Mouse (Mus musculus) midbrain, embryonic 13.5 days (tissue): ENCODE measurements around the gene Hspbp1. TPM values are rescaled to one million over a fixed set of nuclear protein-coding genes. Genes with fewer than 3 reads are reported as not detected.

ENCODE experiments used
- ATAC-seq: fragments of 200-750 bp; cut with Nextera tagmentation; 2 replicates; pipeline ENCODE4 v1.8.0; 2017; ENCODE audit warnings: mild to moderate bottlenecking, moderate TSS enrichment, moderate library complexity
- H3K27ac ChIP-seq: fragments of 300-500 bp; sonication (generic); 2 replicates; pipeline ENCODE4 v1.5.1; 2015; ENCODE audit warnings: inconsistent platforms, mild to moderate bottlenecking, moderate library complexity
- H3K27me3 ChIP-seq: fragments of 300-500 bp; sonication (generic); 2 replicates; pipeline ENCODE4 v1.6.1; 2015; ENCODE audit warnings: mild to moderate bottlenecking, inconsistent platforms
- H3K36me3 ChIP-seq: fragments of 300-500 bp; sonication (generic); 2 replicates; pipeline ENCODE4 v1.6.1; 2015; ENCODE audit warnings: mild to moderate bottlenecking, inconsistent platforms
- H3K4me1 ChIP-seq: fragments of 300-500 bp; sonication (generic); replicated peaks from 2 replicates; pipeline ENCODE4 v1.6.1; 2015; ENCODE audit warnings: inconsistent platforms
- H3K4me2 ChIP-seq: fragments of 300-500 bp; sonication (generic); replicated peaks from 2 replicates; pipeline ENCODE4 v1.6.1; 2015; ENCODE audit warnings: moderate library complexity, mild to moderate bottlenecking, inconsistent platforms
- H3K4me3 ChIP-seq: fragments of 300-500 bp; sonication (generic); replicated peaks from 2 replicates; pipeline ENCODE4 v1.5.1; 2015; ENCODE audit warnings: mild to moderate bottlenecking, inconsistent platforms
- H3K9ac ChIP-seq: fragments of 300-500 bp; sonication (generic); replicated peaks from 2 replicates; pipeline ENCODE4 v1.6.1; 2015; ENCODE audit warnings: mild to moderate bottlenecking, inconsistent platforms
- H3K9me3 ChIP-seq: fragments of 300-500 bp; sonication (generic); 2 replicates; pipeline ENCODE4 v1.6.1; 2016; ENCODE audit warnings: mild to moderate bottlenecking, inconsistent platforms
- WGBS: fragments of 180-500 bp; shearing (Covaris S2); methylation state at CpG from one replicate; pipeline ENCODE4 v1.1.7; 2015; 5-methylcytosine and 5-hydroxymethylcytosine counted together
- polyA plus RNA-seq: library from polyadenylated mRNA; unstranded; fragments of >200 nt; fragmentation: Nextera tagmentation; extraction: Ambion mirVana; gene quantifications from 2 replicates; pipeline ENCODE4 v1.2.1, GENCODE M21; 2015

Hspbp1 gene
- 122 and 123 TPM in 2 replicates for polyA plus RNA-seq

- WGBS = under 1% methylated on average over 32 of the region's 32 CpGs
- Histone ChIP-seq H3K9me3 (no peaks in the 10 kb centered on the region), H3K9ac (peak within 1 kb of the TSS; percentile 68), H3K27me3 (no peaks in the 10 kb centered on the region), H3K4me2 (peak within 1 kb of the TSS; percentile 95), H3K36me3 (peaks cover 25% of the 10 kb centered on the region), H3K4me3 (peak within 1 kb of the TSS; percentile 80), H3K27ac (peak within 1 kb of the TSS; percentile 70; the same call in 1 of the 2 replicates), H3K4me1 (peaks cover 15% of the 10 kb centered on the region)
- ATAC-seq = peak; percentile 99
Observed at GRCm38 (mm10) chr7:4684632-4685417, at the start of gene Hspbp1. TSS of gene Hspbp1 (minus strand) at chr7:4685068.

DNA sequence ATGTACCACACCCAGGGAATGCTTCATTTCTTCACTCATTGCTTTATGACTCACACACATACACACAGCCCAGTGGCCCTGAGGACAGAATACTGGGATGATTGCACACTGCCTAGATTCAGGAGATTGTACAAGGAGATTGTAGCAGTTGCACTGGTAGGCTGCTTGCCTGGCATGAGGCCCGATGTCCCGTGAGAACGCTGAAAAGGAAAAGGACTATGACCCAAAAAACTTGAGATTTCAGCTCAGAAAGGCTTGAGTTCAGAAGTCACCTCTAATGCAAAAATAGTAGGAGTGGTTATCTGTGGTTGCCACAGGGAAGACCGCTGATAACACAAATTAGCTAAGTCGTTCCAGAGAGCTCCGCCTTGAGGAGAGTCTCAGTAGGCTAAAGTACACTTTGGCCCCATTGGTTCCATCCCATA, 48.1 kb upstream of the Hspbp1 start:
- Histone ChIP-seq H3K9me3 (0 out of 2 replicates have a peak, but pooled peaks cover 2% of the 10 kb centered on the region), H3K4me3 (no peak overlapping the region), H3K4me2 (no peak overlapping the region), H3K4me1 (no peaks in the 10 kb centered on the region), H3K27me3 (no peaks in the 10 kb centered on the region), H3K27ac (no peak overlapping the region), H3K36me3 (no peaks in the 10 kb centered on the region), H3K9ac (no peak overlapping the region)
- 80% methylated on average over 6 of the region's 6 CpGs for WGBS
- ATAC-seq = no peak

DNA sequence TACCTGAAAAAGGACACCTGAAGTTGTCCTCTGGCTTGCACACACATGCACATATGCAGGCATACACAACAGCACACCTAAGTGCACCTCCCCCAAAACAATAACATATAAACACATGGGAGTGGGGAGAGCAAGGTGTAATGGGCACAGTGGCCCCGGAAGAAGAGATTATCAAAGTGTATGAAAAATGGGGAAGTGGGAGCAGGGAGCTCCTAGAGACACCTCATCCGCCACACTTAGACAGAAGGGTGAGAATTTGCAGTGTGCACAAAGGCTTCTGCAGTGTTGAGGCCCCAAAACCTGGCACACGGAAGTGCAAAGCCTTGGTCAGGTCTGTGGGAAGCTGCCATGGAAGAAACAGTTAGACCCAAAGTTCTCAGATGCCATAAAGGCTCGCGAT, 46.2 kb upstream of the Hspbp1 start:
- H3K36me3 ChIP-seq = no peaks in the 10 kb centered on the region
- 86% methylated on average over 5 of the region's 5 CpGs for WGBS

GRCm38 (mm10) chr7:4725169-4725568, 40.3 kb upstream of the Hspbp1 start, which contains the start of gene Tmem150b:
TSS of gene Tmem150b (minus strand) at chr7:4725249.
- Histone ChIP-seq H3K4me2 (no peak within 1 kb of the TSS; the same call in 1 of the 2 replicates), H3K9ac (no peak within 1 kb of the TSS), H3K9me3 (0 out of 2 replicates have a peak, but pooled peaks cover 2% of the 10 kb centered on the region), H3K4me1 (no peaks in the 10 kb centered on the region), H3K27me3 (no peaks in the 10 kb centered on the region), H3K4me3 (no peak within 1 kb of the TSS), H3K27ac (no peak within 1 kb of the TSS), H3K36me3 (no peaks in the 10 kb centered on the region)
- WGBS = 89% methylated on average over 7 of the region's 7 CpGs
- no peak for ATAC-seq

More for the DNA sequence above, 46.2 kb upstream of the Hspbp1 start:
- no peak overlapping the region for H3K4me2 ChIP-seq
- H3K27me3 ChIP-seq = no peaks in the 10 kb centered on the region
- H3K9ac ChIP-seq = no peak overlapping the region
- no peak overlapping the region for H3K27ac ChIP-seq
- no peaks in the 10 kb centered on the region for H3K4me1 ChIP-seq
- H3K4me3 ChIP-seq = no peak overlapping the region
- no peak for ATAC-seq
- 0 out of 2 replicates have a peak, but pooled peaks cover 2% of the 10 kb centered on the region for H3K9me3 ChIP-seq

- no peaks in the 10 kb centered on the region for H3K9me3 ChIP-seq
- no peak for ATAC-seq
- H3K4me1 ChIP-seq = no peaks in the 10 kb centered on the region
- no peak overlapping the region for H3K4me3 ChIP-seq
- no peaks in the 10 kb centered on the region for H3K36me3 ChIP-seq
- 73% methylated on average over 3 of the region's 3 CpGs for WGBS
- no peak overlapping the region for H3K4me2 ChIP-seq
- no peak overlapping the region for H3K27ac ChIP-seq
- no peak overlapping the region for H3K9ac ChIP-seq
- no peaks in the 10 kb centered on the region for H3K27me3 ChIP-seq
Observed at GRCm38 (mm10) chr7:4724359-4724758, 39.5 kb upstream of the Hspbp1 start.

- no peak overlapping the region for H3K27ac ChIP-seq
- peak overlapping the region; percentile 49 for H3K4me2 ChIP-seq
- peak; percentile 84 for ATAC-seq
- H3K9me3 ChIP-seq = no peaks in the 10 kb centered on the region
- H3K36me3 ChIP-seq = no peaks in the 10 kb centered on the region; the same call in 1 of the 2 replicates
- 40% methylated on average over 12 of the region's 12 CpGs for WGBS
- 0 out of 2 replicates have a peak overlapping the region, but pooled peaks have one; percentile 23 for H3K9ac ChIP-seq
- no peaks in the 10 kb centered on the region for H3K4me1 ChIP-seq
- peak overlapping the region; percentile 31 for H3K4me3 ChIP-seq
- no peaks in the 10 kb centered on the region for H3K27me3 ChIP-seq
Observed at GRCm38 (mm10) chr7:4723508-4723907, 38.6 kb upstream of the Hspbp1 start.

- Histone ChIP-seq H3K9me3 (no peaks in the 10 kb centered on the region), H3K4me3 (no peak overlapping the region), H3K27ac (no peak overlapping the region), H3K4me1 (no peaks in the 10 kb centered on the region), H3K27me3 (no peaks in the 10 kb centered on the region), H3K9ac (no peak overlapping the region), H3K4me2 (no peak overlapping the region), H3K36me3 (peaks cover 34% of the 10 kb centered on the region)
- 97% methylated on average over 3 of the region's 3 CpGs for WGBS
- ATAC-seq = no peak
Observed at GRCm38 (mm10) chr7:4719276-4719675, 34.4 kb upstream of the Hspbp1 start.

- Histone ChIP-seq H3K4me3 (no peak overlapping the region), H3K36me3 (peaks cover 57% of the 10 kb centered on the region), H3K9ac (no peak overlapping the region), H3K9me3 (no peaks in the 10 kb centered on the region), H3K4me2 (no peak overlapping the region), H3K4me1 (no peaks in the 10 kb centered on the region), H3K27me3 (no peaks in the 10 kb centered on the region), H3K27ac (no peak overlapping the region)
- ATAC-seq = no peak
- WGBS = 83% methylated on average over 6 of the region's 6 CpGs
Observed at GRCm38 (mm10) chr7:4716955-4717354, 32.1 kb upstream of the Hspbp1 start.

GRCm38 (mm10) chr7:4712594-4712993, 27.7 kb upstream of the Hspbp1 start:
- Histone ChIP-seq H3K36me3 (peaks cover 96% of the 10 kb centered on the region), H3K27me3 (no peaks in the 10 kb centered on the region), H3K27ac (no peak overlapping the region), H3K4me1 (no peaks in the 10 kb centered on the region), H3K9ac (no peak overlapping the region), H3K9me3 (no peaks in the 10 kb centered on the region), H3K4me2 (no peak overlapping the region), H3K4me3 (no peak overlapping the region)
- 89% methylated on average over 3 of the region's 3 CpGs for WGBS
- no peak for ATAC-seq

GRCm38 (mm10) chr7:4705098-4705497, 20.2 kb upstream of the Hspbp1 start:
- Histone ChIP-seq H3K4me3 (no peak overlapping the region), H3K4me2 (no peak overlapping the region), H3K4me1 (peaks cover 6% of the 10 kb centered on the region; the same call in 1 of the 2 replicates), H3K27me3 (no peaks in the 10 kb centered on the region), H3K27ac (no peak overlapping the region), H3K9ac (no peak overlapping the region), H3K9me3 (no peaks in the 10 kb centered on the region), H3K36me3 (peaks cover 95% of the 10 kb centered on the region)
- ATAC-seq = no peak
- 33% methylated on average over 18 of the region's 18 CpGs for WGBS

- H3K4me2 ChIP-seq = no peak overlapping the region
- H3K27me3 ChIP-seq = no peaks in the 10 kb centered on the region
- H3K9me3 ChIP-seq = no peaks in the 10 kb centered on the region
- H3K36me3 ChIP-seq = peaks cover 95% of the 10 kb centered on the region
- 95% methylated on average over 7 of the region's 7 CpGs for WGBS
- H3K9ac ChIP-seq = no peak overlapping the region
- H3K4me3 ChIP-seq = no peak overlapping the region
- ATAC-seq = no peak
- no peak overlapping the region for H3K27ac ChIP-seq
- peaks cover 6% of the 10 kb centered on the region; the same call in 1 of the 2 replicates for H3K4me1 ChIP-seq
Observed at GRCm38 (mm10) chr7:4703195-4703594, 18.3 kb upstream of the Hspbp1 start.

DNA sequence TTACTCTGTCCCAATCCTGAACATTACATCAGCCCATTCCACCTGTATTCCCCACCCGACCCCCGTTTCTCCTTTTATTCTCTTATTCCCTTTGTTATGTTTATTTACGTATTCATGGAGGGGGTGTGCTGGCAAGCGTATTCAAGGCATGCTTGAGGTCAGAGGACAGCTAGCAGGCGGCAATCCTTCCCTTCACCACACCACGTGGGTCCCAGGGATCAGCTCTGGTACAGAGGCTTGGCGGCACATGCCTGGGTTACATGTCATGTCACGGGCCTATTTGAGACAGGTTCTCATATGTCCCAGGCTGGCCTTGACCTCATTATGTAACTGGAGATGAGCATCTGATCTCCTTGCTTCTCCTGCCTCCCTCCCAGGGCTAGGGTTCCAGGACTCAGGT, 17.5 kb upstream of the Hspbp1 start:
- H3K4me3 ChIP-seq = no peak overlapping the region
- no peak overlapping the region for H3K4me2 ChIP-seq
- WGBS = 33% methylated on average over 8 of the region's 8 CpGs
- peaks cover 95% of the 10 kb centered on the region for H3K36me3 ChIP-seq
- no peak overlapping the region for H3K9ac ChIP-seq
- no peaks in the 10 kb centered on the region for H3K27me3 ChIP-seq
- no peaks in the 10 kb centered on the region for H3K9me3 ChIP-seq
- peaks cover 6% of the 10 kb centered on the region; the same call in 1 of the 2 replicates for H3K4me1 ChIP-seq
- no peak for ATAC-seq
- H3K27ac ChIP-seq = peak overlapping the region; percentile 25; the same call in 1 of the 2 replicates
